9 mouse cellular contexts compared by ENCODE assay signal in the genomic region with DNA sequence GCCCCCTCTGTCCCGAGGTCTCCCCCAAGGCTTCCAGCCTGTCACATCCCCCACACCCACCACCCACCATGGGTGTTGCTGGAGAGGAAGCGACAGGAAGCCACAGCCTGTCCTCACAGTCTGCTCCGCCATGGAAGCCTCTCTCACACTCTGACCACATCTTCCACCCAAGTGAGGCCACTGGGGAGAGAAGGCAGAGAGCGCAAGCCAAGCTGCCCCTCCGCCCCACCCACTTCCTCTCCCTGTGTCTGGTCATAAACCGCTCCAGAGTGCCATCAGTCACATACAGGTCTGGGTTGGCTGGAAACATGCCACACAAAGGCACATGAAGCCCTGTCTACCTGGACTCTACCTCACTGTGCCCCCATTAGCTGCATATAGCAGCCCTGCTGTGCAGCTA. TPM values are rescaled to one million over a fixed set of nuclear protein-coding genes. Genes with fewer than 3 reads are reported as not detected.
A peak's percentile ranks its signal among the peaks of the same experiment; 100 is the strongest.
DNase-seq lines count a peak whose midpoint lies in the region; ATAC-seq and TF ChIP-seq lines count a peak whose summit lies in the region.
"Had no signal": no experiment of that assay in that cellular context is flagged by ENCODE, and none has a peak within 500 bp of the region (broad histone marks: within the 10 kb centered on the region; RNA-seq: fewer than 3 reads in every experiment).

No protein-coding gene starts in this region.

- H3K9ac ChIP-seq in midbrain, embryonic 13.5 days (replicated peaks) = no peak overlapping the region
- no peak overlapping the region for H3K9ac ChIP-seq in hindbrain, postnatal 0 days (replicated peaks; ENCODE audit: low read length)
- H3K9ac ChIP-seq: heart, embryonic 15.5 days had no signal

- WGBS in midbrain, embryonic 10.5 days = 87% methylated on average over 6 of the region's 6 CpGs
- WGBS in midbrain, embryonic 13.5 days = 92% methylated on average over 6 of the region's 6 CpGs
- WGBS in hindbrain, postnatal 0 days = 82% methylated on average over 6 of the region's 6 CpGs

- DNase-seq in midbrain, embryonic 10.5 days (ENCODE audit: low spot score) = no peak
- no peak for DNase-seq in hindbrain, postnatal 0 days (ENCODE audit: low spot score)
- peak; percentile 38 to 62 for DNase-seq in thymus, postnatal 36 days
- DNase-seq in layer of hippocampus, adult 8-10 months (ENCODE audit: low spot score in 2 of 2) = no peak
- DNase-seq in urinary bladder, postnatal 10 days (ENCODE audit: low spot score) = no peak
- DNase-seq in cerebellum, adult 9-11 months = no peak

- H3K36me3 ChIP-seq in midbrain, embryonic 10.5 days = no peaks in the 10 kb centered on the region
- no peaks in the 10 kb centered on the region for H3K36me3 ChIP-seq in midbrain, embryonic 13.5 days
- no peaks in the 10 kb centered on the region for H3K36me3 ChIP-seq in hindbrain, postnatal 0 days (ENCODE audit: insufficient read depth, low read length)
- H3K36me3 ChIP-seq: heart, embryonic 15.5 days had no signal

- H3K27me3 ChIP-seq in midbrain, embryonic 10.5 days (ENCODE audit: low read depth, poor library complexity, severe bottlenecking) = no peaks in the 10 kb centered on the region
- H3K27me3 ChIP-seq in midbrain, embryonic 13.5 days = no peaks in the 10 kb centered on the region
- H3K27me3 ChIP-seq in hindbrain, postnatal 0 days (ENCODE audit: insufficient read depth, low read length) = no peaks in the 10 kb centered on the region
- H3K27me3 ChIP-seq: heart, embryonic 15.5 days had no signal

- no peak for TF ChIP-seq CTCF in hindbrain, postnatal 0 days (IDR thresholded peaks at IDR 0.05; ENCODE audit: low read depth)

- H3K4me1 ChIP-seq in midbrain, embryonic 10.5 days = peaks cover 14% of the 10 kb centered on the region
- H3K4me1 ChIP-seq in midbrain, embryonic 13.5 days (replicated peaks) = peaks cover 11% of the 10 kb centered on the region
- H3K4me1 ChIP-seq in hindbrain, postnatal 0 days (ENCODE audit: insufficient read depth, low read length) = no peaks in the 10 kb centered on the region

- no peaks in the 10 kb centered on the region for H3K9me3 ChIP-seq in midbrain, embryonic 10.5 days (replicated peaks)
- H3K9me3 ChIP-seq in midbrain, embryonic 13.5 days = no peaks in the 10 kb centered on the region
- H3K9me3 ChIP-seq in hindbrain, postnatal 0 days (ENCODE audit: low read length) = no peaks in the 10 kb centered on the region
- H3K9me3 ChIP-seq: heart, embryonic 15.5 days had no signal

- H3K27ac ChIP-seq in midbrain, embryonic 10.5 days (replicated peaks) = peak overlapping the region; percentile 58; the same call in 1 of the 2 replicates
- no peak overlapping the region for H3K27ac ChIP-seq in midbrain, embryonic 13.5 days
- no peak overlapping the region for H3K27ac ChIP-seq in hindbrain, postnatal 0 days
- H3K27ac ChIP-seq: heart, embryonic 15.5 days had no signal

- no peak overlapping the region for H3K4me2 ChIP-seq in midbrain, embryonic 13.5 days (replicated peaks)
- no peak overlapping the region for H3K4me2 ChIP-seq in hindbrain, postnatal 0 days (ENCODE audit: low read depth, low read length)
- H3K4me2 ChIP-seq: heart, embryonic 15.5 days had no signal

- ATAC-seq in midbrain, embryonic 13.5 days = no peak
- peak; percentile 49; the same call in 1 of the 2 replicates for ATAC-seq in hindbrain, postnatal 0 days
- ATAC-seq in megakaryocyte progenitor cell, adult 5-6 weeks (replicated peaks; ENCODE audit: poor library complexity) = peak; percentile 94

- H3K4me3 ChIP-seq in midbrain, embryonic 10.5 days = no peak overlapping the region
- no peak overlapping the region for H3K4me3 ChIP-seq in midbrain, embryonic 13.5 days (replicated peaks)
- H3K4me3 ChIP-seq in hindbrain, postnatal 0 days (ENCODE audit: low read length) = no peak overlapping the region
- H3K4me3 ChIP-seq: heart, embryonic 15.5 days had no signal

RNA-seq across cellular contexts. Expression of gene Gfod1, which starts 53.3 kb away (rescaled TPM):
- 0.10 and 0.37 TPM in 2 replicates for polyA plus RNA-seq in midbrain, embryonic 10.5 days (2016; fragmentation: Nextera tagmentation; extraction: Ambion mirVana)
- 1.6 and 1.7 TPM in 2 replicates for polyA plus RNA-seq in midbrain, embryonic 13.5 days (2015; fragmentation: Nextera tagmentation; extraction: Ambion mirVana)
- total RNA-seq in hindbrain, postnatal 0 days (2014; rRNA removed) = 26.3 and 26.9 TPM in 2 replicates
- polyA plus RNA-seq in hindbrain, postnatal 0 days (2015; fragmentation: Nextera tagmentation; extraction: Ambion mirVana) = 2.6 and 2.7 TPM in 2 replicates
- total RNA-seq in megakaryocyte progenitor cell, adult 5-6 weeks (2015) = 10.9 and 16.6 TPM in 2 replicates
- total RNA-seq in megakaryocyte progenitor cell, adult 5-6 weeks (2017) = 6.1 and 10.3 TPM in 2 replicates
- 100 to 1,000 TPM in 2 of 4 experiments, 10 to 100 TPM in 2; 77.4 to 104 (median 91.8) TPM for total RNA-seq in layer of hippocampus, adult 8-10 months (2022)

Comparison
In these comparisons a context has a peak if more than half of its experiments do, and no peak if none do; other contexts are left out.
1. DNase-seq: peak in thymus, postnatal 36 days (2 of 2); none in midbrain, embryonic 10.5 days (single experiment), hindbrain, postnatal 0 days (single experiment), layer of hippocampus, adult 8-10 months (0 of 2), urinary bladder, postnatal 10 days (single experiment) and cerebellum, adult 9-11 months (single experiment).